Mouse (Mus musculus) limb, embryonic 12.5 days (tissue): Measurements from ENCODE around the gene Rdh11. TPM values are rescaled to one million over a fixed set of nuclear protein-coding genes. Genes with fewer than 3 reads are reported as not detected.
A peak's percentile ranks its signal among the peaks of the same experiment; 100 is the strongest.
"Not testable (repeated sequence)": the region's sequence is repeated elsewhere in the genome, so short reads cannot be mapped to it uniquely, and the experiment has no call there.

ENCODE experiments used
- ATAC-seq: fragments of 200-750 bp; cut with Nextera tagmentation; 2 replicates; pipeline ENCODE4 v1.8.0; 2017; ENCODE audit warnings: low read depth, moderate TSS enrichment; ENCODE audit not compliant: insufficient number of reproducible peaks, insufficient read depth, low FRiP score, low TSS enrichment
- H3K27ac ChIP-seq: fragments of 300-500 bp; sonication (generic); 2 replicates; pipeline ENCODE4 v1.5.1; 2016; ENCODE audit warnings: mild to moderate bottlenecking, moderate library complexity
- H3K27me3 ChIP-seq: fragments of 300-500 bp; sonication (generic); 2 replicates; pipeline ENCODE4 v1.6.1; 2016; ENCODE audit warnings: mild to moderate bottlenecking, moderate library complexity
- H3K36me3 ChIP-seq: fragments of 300-500 bp; sonication (generic); 2 replicates; pipeline ENCODE4 v1.6.1; 2016; ENCODE audit warnings: mild to moderate bottlenecking, moderate library complexity
- H3K4me1 ChIP-seq: fragments of 300-500 bp; sonication (generic); replicated peaks from 2 replicates; pipeline ENCODE4 v1.6.1; 2016
- H3K4me2 ChIP-seq: fragments of 300-500 bp; sonication (generic); 2 replicates; pipeline ENCODE4 v1.6.1; 2016; ENCODE audit warnings: mild to moderate bottlenecking, moderate library complexity
- H3K4me3 ChIP-seq: fragments of 300-500 bp; sonication (generic); replicated peaks from 2 replicates; pipeline ENCODE4 v1.5.1; 2016; ENCODE audit warnings: mild to moderate bottlenecking
- H3K9ac ChIP-seq: fragments of 300-500 bp; sonication (generic); replicated peaks from 2 replicates; pipeline ENCODE4 v1.6.1; 2016; ENCODE audit warnings: mild to moderate bottlenecking, moderate library complexity
- H3K9me3 ChIP-seq: fragments of 300-500 bp; sonication (generic); 2 replicates; pipeline ENCODE4 v1.6.1; 2016; ENCODE audit warnings: mild to moderate bottlenecking, moderate library complexity
- WGBS: fragments of 180-500 bp; shearing (Covaris S2); methylation state at CpG from one replicate; pipeline ENCODE4 v1.1.7; 2016; 5-methylcytosine and 5-hydroxymethylcytosine counted together
- polyA plus RNA-seq: library from polyadenylated mRNA; unstranded; fragments of >200 nt; fragmentation: Nextera tagmentation; extraction: Ambion mirVana; gene quantifications from 2 replicates; pipeline ENCODE4 v1.2.1, GENCODE M21; 2016

Rdh11 gene
- 22.7 and 23.3 TPM in 2 replicates for polyA plus RNA-seq

- Histone ChIP-seq H3K36me3 (peaks cover 13% of the 10 kb centered on the region), H3K27ac (peak within 1 kb of the TSS; percentile 42; the same call in 1 of the 2 replicates), H3K4me1 (peaks cover 10% of the 10 kb centered on the region), H3K4me2 (peak within 1 kb of the TSS; percentile 65), H3K9me3 (no peaks in the 10 kb centered on the region), H3K9ac (peak within 1 kb of the TSS; percentile 70), H3K4me3 (peak within 1 kb of the TSS; percentile 65), H3K27me3 (no peaks in the 10 kb centered on the region)
- ATAC-seq, result no peak
- WGBS, result 58% methylated on average over 6 of the region's 6 CpGs
Measured at GRCm38 (mm10) chr12:79192193-79192592, at the start of gene Rdh11. Gene Rdh11, minus strand, starts transcription at chr12:79192293.

- Histone ChIP-seq H3K4me1 (no peaks in the 10 kb centered on the region), H3K27me3 (no peaks in the 10 kb centered on the region), H3K27ac (no peak overlapping the region), H3K4me2 (no peak overlapping the region), H3K4me3 (no peak overlapping the region), H3K36me3 (peaks cover 77% of the 10 kb centered on the region), H3K9ac (no peak overlapping the region), H3K9me3 (no peaks in the 10 kb centered on the region)
- no peak for ATAC-seq
- WGBS, result 88% methylated on average over 11 of the region's 11 CpGs
Measured at GRCm38 (mm10) chr12:79235485-79236080, 43.5 kb upstream of the Rdh11 start.

GRCm38 (mm10) chr12:79217511-79217910, 25.4 kb upstream of the Rdh11 start:
- Histone ChIP-seq H3K27me3 (no peaks in the 10 kb centered on the region), H3K4me2 (no peak overlapping the region), H3K9me3 (no peaks in the 10 kb centered on the region), H3K27ac (no peak overlapping the region), H3K4me1 (no peaks in the 10 kb centered on the region), H3K9ac (no peak overlapping the region), H3K36me3 (no peaks in the 10 kb centered on the region), H3K4me3 (no peak overlapping the region)
- 40% methylated on average over 5 of the region's 5 CpGs for WGBS
- ATAC-seq, result no peak

- H3K9me3 ChIP-seq, result no peaks in the 10 kb centered on the region
- no peak overlapping the region for H3K4me3 ChIP-seq
- H3K36me3 ChIP-seq, result no peaks in the 10 kb centered on the region
- no peaks in the 10 kb centered on the region for H3K27me3 ChIP-seq
- H3K4me1 ChIP-seq, result peaks cover 6% of the 10 kb centered on the region; the same call in 1 of the 2 replicates
- no peak overlapping the region for H3K9ac ChIP-seq
- no peak for ATAC-seq
- H3K4me2 ChIP-seq, result no peak overlapping the region
- H3K27ac ChIP-seq, result no peak overlapping the region
- 84% methylated on average over 8 of the region's 8 CpGs for WGBS
Measured at GRCm38 (mm10) chr12:79211447-79211846, 19.4 kb upstream of the Rdh11 start.

GRCm38 (mm10) chr12:79208703-79209464, 16.8 kb upstream of the Rdh11 start, which contains the start of gene Rdh12:
Gene Rdh12, plus strand, starts transcription at chr12:79208914.
- Histone ChIP-seq H3K4me1 (peaks cover 6% of the 10 kb centered on the region; the same call in 1 of the 2 replicates), H3K4me3 (peak within 1 kb of the TSS; percentile 42), H3K27ac (no peak within 1 kb of the TSS), H3K27me3 (no peaks in the 10 kb centered on the region), H3K9me3 (no peaks in the 10 kb centered on the region), H3K36me3 (no peaks in the 10 kb centered on the region), H3K9ac (peak within 1 kb of the TSS; percentile 51), H3K4me2 (peak within 1 kb of the TSS; percentile 66)
- WGBS, result 2% methylated on average over 13 of the region's 13 CpGs
- ATAC-seq, result peak; percentile 66; the same call in 1 of the 2 replicates

GRCm38 (mm10) chr12:79201882-79202281, 9.8 kb upstream of the Rdh11 start:
- no peak for ATAC-seq
- Histone ChIP-seq H3K4me3 (no peak overlapping the region), H3K4me1 (no peaks in the 10 kb centered on the region), H3K9ac (no peak overlapping the region), H3K27ac (no peak overlapping the region), H3K27me3 (no peaks in the 10 kb centered on the region), H3K36me3 (no peaks in the 10 kb centered on the region), H3K9me3 (no peaks in the 10 kb centered on the region), H3K4me2 (no peak overlapping the region)
- WGBS, result 72% methylated on average over 3 of the region's 3 CpGs

GRCm38 (mm10) chr12:79197105-79197504, 5.0 kb upstream of the Rdh11 start:
- H3K27ac ChIP-seq, result no peak overlapping the region
- WGBS, result 86% methylated on average over 5 of the region's 5 CpGs
- H3K36me3 ChIP-seq, result no peaks in the 10 kb centered on the region
- ATAC-seq, result no peak
- no peaks in the 10 kb centered on the region for H3K9me3 ChIP-seq
- no peaks in the 10 kb centered on the region for H3K27me3 ChIP-seq
- H3K4me2 ChIP-seq, result no peak overlapping the region
- H3K9ac ChIP-seq, result no peak overlapping the region
- H3K4me3 ChIP-seq, result no peak overlapping the region
- no peaks in the 10 kb centered on the region for H3K4me1 ChIP-seq

GRCm38 (mm10) chr12:79193441-79193840, 1.3 kb upstream of the Rdh11 start:
- Histone ChIP-seq H3K4me1 (peaks cover 10% of the 10 kb centered on the region), H3K4me2 (no peak overlapping the region), H3K4me3 (no peak overlapping the region), H3K27me3 (no peaks in the 10 kb centered on the region), H3K9ac (no peak overlapping the region), H3K36me3 (peaks cover under 1% of the 10 kb centered on the region; the same call in 1 of the 2 replicates), H3K9me3 (no peaks in the 10 kb centered on the region), H3K27ac (no peak overlapping the region)
- no peak for ATAC-seq
- 5% methylated on average over 3 of the region's 3 CpGs for WGBS

GRCm38 (mm10) chr12:79191701-79192100, 392 bp downstream of the Rdh11 start:
- Histone ChIP-seq H3K27ac (peak overlapping the region; percentile 42; the same call in 1 of the 2 replicates), H3K4me1 (peaks cover 10% of the 10 kb centered on the region), H3K36me3 (peaks cover 18% of the 10 kb centered on the region), H3K27me3 (no peaks in the 10 kb centered on the region), H3K4me3 (peak overlapping the region; percentile 65), H3K9me3 (no peaks in the 10 kb centered on the region), H3K4me2 (peak overlapping the region; percentile 65), H3K9ac (peak overlapping the region; percentile 70)
- WGBS, result 5% methylated on average over 14 of the region's 14 CpGs
- ATAC-seq, result peak; percentile 86

GRCm38 (mm10) chr12:79190931-79191673, 991 bp downstream of the Rdh11 start:
- Histone ChIP-seq H3K9me3 (no peaks in the 10 kb centered on the region), H3K36me3 (peaks cover 24% of the 10 kb centered on the region), H3K4me2 (peak overlapping the region; percentile 65), H3K27ac (peak overlapping the region; percentile 42; the same call in 1 of the 2 replicates), H3K4me3 (peak overlapping the region; percentile 65), H3K9ac (peak overlapping the region; percentile 70), H3K4me1 (peaks cover 10% of the 10 kb centered on the region), H3K27me3 (no peaks in the 10 kb centered on the region)
- 1% methylated on average over 18 of the region's 18 CpGs for WGBS
- peak; percentile 85; the same call in 1 of the 2 replicates for ATAC-seq

GRCm38 (mm10) chr12:79185160-79185559, 6.9 kb downstream of the Rdh11 start:
- H3K9me3 ChIP-seq, H3K27me3 ChIP-seq, H3K27ac ChIP-seq, ATAC-seq, H3K4me3 ChIP-seq, H3K9ac ChIP-seq, H3K4me1 ChIP-seq, H3K4me2 ChIP-seq: not testable (repeated sequence)
- H3K36me3 ChIP-seq, result peaks cover 78% of the 10 kb centered on the region
- WGBS, result 87% methylated on average over 6 of the region's 6 CpGs
